Mouse (Mus musculus) intestine, embryonic 16.5 days (tissue): ENCODE measurements around the gene Acadm. TPM values are rescaled to one million over a fixed set of nuclear protein-coding genes. Genes with fewer than 3 reads are reported as not detected.

Experiments used
- ATAC-seq: fragments of 200-750 bp; cut with Nextera tagmentation; 2 replicates; pipeline ENCODE4 v1.8.0; 2017; ENCODE audit warnings: moderate TSS enrichment, moderate library complexity
- H3K27ac ChIP-seq: fragments of 300-500 bp; sonication (generic); 2 replicates; pipeline ENCODE4 v1.5.1; 2014; ENCODE audit warnings: mild to moderate bottlenecking, low read length
- H3K27me3 ChIP-seq: fragments of 300-500 bp; sonication (generic); replicated peaks from 2 replicates; pipeline ENCODE4 v1.6.1; 2014; ENCODE audit warnings: low read length, control low read depth, mixed read lengths; ENCODE audit not compliant: control insufficient read depth, insufficient read depth
- H3K36me3 ChIP-seq: fragments of 300-500 bp; sonication (generic); 2 replicates; pipeline ENCODE4 v1.6.1; 2014; ENCODE audit warnings: low read length, control low read depth; ENCODE audit not compliant: control insufficient read depth, insufficient read depth
- H3K4me1 ChIP-seq: fragments of 300-500 bp; sonication (generic); 2 replicates; pipeline ENCODE4 v1.6.1; 2014; ENCODE audit warnings: low read length, control low read depth, mixed read lengths; ENCODE audit not compliant: control insufficient read depth, insufficient read depth
- H3K4me2 ChIP-seq: fragments of 300-500 bp; sonication (generic); 2 replicates; pipeline ENCODE4 v1.6.1; 2014; ENCODE audit warnings: low read depth, low read length, control low read depth
- H3K4me3 ChIP-seq: fragments of 300-500 bp; sonication (generic); 2 replicates; pipeline ENCODE4 v1.5.1; 2014; ENCODE audit warnings: mild to moderate bottlenecking, low read length
- H3K9ac ChIP-seq: fragments of 300-500 bp; sonication (generic); 2 replicates; pipeline ENCODE4 v1.6.1; 2014; ENCODE audit warnings: low read depth, low read length
- H3K9me3 ChIP-seq: fragments of 300-500 bp; sonication (generic); 2 replicates; pipeline ENCODE4 v1.6.1; 2016; ENCODE audit warnings: low read length, control low read depth; ENCODE audit not compliant: control insufficient read depth
- WGBS: fragments of 180-500 bp; shearing (Covaris S2); extraction: QIAGEN DNeasy Blood & Tissue Kit; methylation state at CpG from one replicate; pipeline ENCODE4 v1.1.7; 2014; 5-methylcytosine and 5-hydroxymethylcytosine counted together
- polyA plus RNA-seq: library from polyadenylated mRNA; unstranded; fragments of >200 nt; fragmentation: Nextera tagmentation; extraction: Ambion mirVana; gene quantifications from 2 replicates; pipeline ENCODE4 v1.2.1, GENCODE M21; 2015

Acadm gene
- polyA plus RNA-seq, 1 experiment from 2014 or later: 146 TPM

DNA sequence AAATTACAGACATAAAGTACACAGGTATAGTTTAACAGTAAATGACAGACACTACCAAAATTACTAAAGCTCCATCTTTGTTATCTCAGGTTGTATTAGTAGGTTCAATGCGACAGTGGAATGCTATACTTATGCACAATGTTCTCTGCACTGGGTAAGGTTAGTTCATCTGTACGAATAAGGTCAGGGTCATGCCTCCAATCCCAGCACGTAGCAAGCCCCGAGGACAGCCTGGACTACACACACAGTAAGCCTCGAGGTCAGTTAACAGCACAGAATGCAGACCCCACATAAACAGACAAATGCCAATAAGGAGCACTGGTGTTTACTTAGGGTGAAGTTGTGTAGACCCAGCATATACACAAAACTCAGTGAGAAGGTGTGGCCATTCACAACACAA is 35.5 kb downstream of the Acadm start:
- 0 out of 2 replicates have a peak overlapping the region, but pooled peaks have one; percentile 3 for H3K27ac ChIP-seq
- no peaks in the 10 kb centered on the region for H3K27me3 ChIP-seq
- no peaks in the 10 kb centered on the region for H3K9me3 ChIP-seq
- peaks cover 26% of the 10 kb centered on the region for H3K4me1 ChIP-seq
- ATAC-seq: no peak
- 70% methylated on average over 5 of the region's 5 CpGs for WGBS
- H3K36me3 ChIP-seq: peaks cover 35% of the 10 kb centered on the region
- H3K9ac ChIP-seq: no peak overlapping the region
- peak overlapping the region; percentile 21; the same call in 1 of the 2 replicates for H3K4me3 ChIP-seq
- peak overlapping the region; percentile 66 for H3K4me2 ChIP-seq

DNA sequence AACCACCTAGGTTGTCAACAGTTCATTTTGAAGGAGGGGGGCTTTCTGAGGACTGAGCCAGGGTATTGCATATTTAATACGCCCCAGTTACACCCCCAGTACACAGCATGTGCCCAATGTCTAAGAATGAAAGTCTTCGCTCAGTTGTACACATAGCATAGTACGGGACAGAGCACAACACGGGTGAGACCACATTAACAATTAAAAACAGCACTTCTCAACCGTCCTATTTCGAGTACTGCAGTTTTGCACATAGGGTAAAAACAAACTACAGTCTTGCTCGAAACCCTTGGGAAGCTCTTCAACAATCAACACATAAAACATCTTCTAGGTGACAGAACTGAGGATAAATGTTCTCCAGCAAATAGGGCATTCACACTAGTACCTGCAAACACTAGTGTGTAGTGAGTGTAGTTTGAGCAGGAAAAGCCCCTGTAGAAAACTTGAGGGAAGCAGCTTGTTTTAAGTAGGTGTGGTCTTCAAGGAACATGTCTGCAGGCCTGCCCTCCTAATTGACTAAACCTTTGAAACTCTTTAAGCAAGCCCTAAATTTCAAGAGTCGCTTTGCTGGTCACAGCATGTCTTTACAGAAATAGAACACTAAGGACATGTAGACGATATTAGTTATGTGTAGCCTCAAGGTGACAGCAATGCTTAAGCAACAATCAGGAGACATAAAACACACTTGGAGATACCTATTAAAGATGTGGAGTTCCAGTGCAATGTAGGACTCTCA is 38.1 kb downstream of the Acadm start, which contains the start of gene Msh4:
TSS of gene Msh4 (minus strand) at position 3 of the 736 bp plus-strand sequence.
- Histone ChIP-seq H3K36me3 (peaks cover 36% of the 10 kb centered on the region), H3K27ac (no peak within 1 kb of the TSS), H3K4me1 (peaks cover 21% of the 10 kb centered on the region), H3K27me3 (no peaks in the 10 kb centered on the region), H3K4me2 (no peak within 1 kb of the TSS), H3K4me3 (no peak within 1 kb of the TSS), H3K9me3 (no peaks in the 10 kb centered on the region), H3K9ac (no peak within 1 kb of the TSS)
- WGBS: 80% methylated on average over 9 of the region's 9 CpGs
- no peak for ATAC-seq

DNA sequence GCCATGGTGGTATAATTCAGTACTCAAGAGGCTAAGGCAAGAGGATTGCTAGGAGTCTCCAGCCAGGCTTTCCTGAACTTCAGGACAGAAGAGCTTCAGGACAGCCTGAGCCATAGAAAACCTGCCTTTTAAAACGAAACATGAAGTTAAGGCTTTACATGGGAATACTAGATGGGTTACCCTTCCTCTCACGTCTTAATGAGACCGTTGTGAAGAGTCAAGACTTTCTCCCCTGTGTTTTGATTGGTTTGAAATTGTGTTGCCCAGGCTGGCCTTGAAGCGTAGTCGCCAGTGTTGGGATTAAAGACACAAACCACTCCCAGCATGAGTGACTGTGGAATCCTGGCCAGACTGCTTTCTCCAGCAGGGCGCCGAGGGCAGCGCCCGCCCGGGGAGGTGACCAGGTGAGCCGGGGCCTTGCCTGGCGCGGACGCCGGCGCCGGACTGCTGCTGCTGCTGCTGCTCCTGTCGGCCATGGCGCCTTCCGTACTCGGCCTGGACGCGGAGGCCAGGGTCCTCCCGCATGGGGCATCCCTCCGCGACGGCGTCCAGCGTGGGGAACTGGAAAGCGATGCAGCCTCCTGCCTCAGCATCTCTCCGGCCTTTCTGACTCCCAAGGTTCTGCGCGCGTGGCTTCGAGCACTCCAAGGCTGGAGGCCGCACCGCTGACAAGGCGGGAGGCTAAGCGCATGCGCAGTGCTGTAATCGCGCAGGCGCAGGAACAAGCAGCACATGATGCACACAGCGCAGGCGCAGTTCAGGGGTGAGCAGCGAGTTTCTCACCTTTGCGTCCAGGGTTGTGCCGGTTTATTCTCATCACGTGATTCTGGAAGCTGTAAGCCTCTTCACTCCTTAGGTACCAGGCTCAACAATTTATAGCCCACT is 38.9 kb downstream of the Acadm start:
- peaks cover 15% of the 10 kb centered on the region for H3K4me1 ChIP-seq
- H3K27me3 ChIP-seq: no peaks in the 10 kb centered on the region
- no peak overlapping the region for H3K4me3 ChIP-seq
- peak; percentile 10; the same call in 1 of the 2 replicates for ATAC-seq
- 84% methylated on average over 49 of the region's 49 CpGs for WGBS
- H3K9me3 ChIP-seq: no peaks in the 10 kb centered on the region
- H3K4me2 ChIP-seq: no peak overlapping the region
- no peak overlapping the region for H3K27ac ChIP-seq
- no peak overlapping the region for H3K9ac ChIP-seq
- H3K36me3 ChIP-seq: peaks cover 36% of the 10 kb centered on the region

DNA sequence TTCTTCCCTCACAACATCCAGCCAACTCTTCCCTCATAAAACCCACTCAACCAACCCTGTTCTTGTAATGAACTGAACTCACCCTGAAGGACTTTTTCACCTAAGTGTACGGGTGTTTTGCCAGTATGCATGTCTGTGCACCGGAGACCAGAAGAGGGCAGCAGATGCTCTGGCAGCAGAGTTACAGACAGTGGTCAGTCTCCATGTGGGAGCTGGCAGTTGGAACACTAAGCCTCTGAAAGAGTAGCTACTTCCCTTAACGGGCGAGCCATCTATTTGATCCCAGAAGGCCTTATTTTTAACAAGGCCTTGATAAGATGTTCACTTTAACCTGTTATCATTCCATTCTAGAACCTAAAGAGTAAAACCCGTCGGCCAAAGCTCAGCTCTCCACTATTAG is 39.8 kb downstream of the Acadm start:
- ATAC-seq: peak; percentile 59
- H3K4me1 ChIP-seq: peaks cover 8% of the 10 kb centered on the region
- no peak overlapping the region for H3K9ac ChIP-seq
- no peak overlapping the region for H3K4me3 ChIP-seq
- WGBS: 62% methylated on average over 6 of the region's 6 CpGs
- H3K36me3 ChIP-seq: peaks cover 34% of the 10 kb centered on the region
- no peaks in the 10 kb centered on the region for H3K27me3 ChIP-seq
- no peak overlapping the region for H3K27ac ChIP-seq
- H3K9me3 ChIP-seq: no peaks in the 10 kb centered on the region
- no peak overlapping the region for H3K4me2 ChIP-seq

DNA sequence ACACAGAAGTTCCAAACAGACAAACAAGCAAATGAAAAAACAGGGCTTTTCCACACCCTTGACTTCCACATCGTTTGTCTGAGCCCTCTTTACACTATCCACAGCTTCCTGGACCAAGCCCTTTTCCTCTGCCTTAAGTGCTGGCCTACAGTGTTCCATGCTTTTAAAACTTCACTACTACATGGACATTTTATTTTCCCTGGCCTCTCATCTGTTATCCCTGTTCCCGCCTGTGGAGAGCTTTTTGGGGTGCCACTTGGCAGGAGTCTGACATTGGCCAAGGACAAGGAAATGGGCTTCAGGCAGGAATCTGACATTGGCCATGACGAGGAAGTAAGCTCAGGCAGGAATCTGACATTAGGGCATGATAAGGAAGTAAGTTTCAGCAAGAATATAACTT is 41.8 kb downstream of the Acadm start:
- H3K9me3 ChIP-seq: no peaks in the 10 kb centered on the region
- no peaks in the 10 kb centered on the region for H3K4me1 ChIP-seq
- no peak for ATAC-seq
- WGBS: 54% methylated on average over 3 of the region's 3 CpGs
- no peak overlapping the region for H3K4me3 ChIP-seq
- no peak overlapping the region for H3K9ac ChIP-seq
- H3K27ac ChIP-seq: peak overlapping the region; percentile 39
- no peak overlapping the region for H3K4me2 ChIP-seq
- peaks cover 20% of the 10 kb centered on the region for H3K36me3 ChIP-seq
- no peaks in the 10 kb centered on the region for H3K27me3 ChIP-seq

DNA sequence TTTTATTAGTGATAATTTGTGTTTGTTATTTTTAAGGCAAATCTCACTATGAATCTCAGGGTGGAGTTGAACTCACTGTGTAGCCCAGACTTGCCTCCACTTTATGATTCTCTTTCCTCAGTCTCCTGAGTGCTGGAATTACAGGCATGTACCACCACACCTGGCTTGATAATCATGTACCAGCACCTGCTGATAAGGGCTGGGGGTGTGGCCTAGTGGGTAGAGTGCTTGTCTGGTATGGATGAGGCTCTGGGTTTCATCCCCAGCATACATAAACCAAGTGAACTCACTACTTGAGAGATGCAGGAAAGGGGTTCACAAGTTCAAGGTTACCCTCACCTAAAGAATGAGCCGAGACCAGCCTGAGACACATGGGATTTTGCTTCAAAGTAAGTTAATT is 42.5 kb downstream of the Acadm start:
- H3K27ac ChIP-seq: no peak overlapping the region
- H3K4me3 ChIP-seq: no peak overlapping the region
- H3K36me3 ChIP-seq: peaks cover 17% of the 10 kb centered on the region
- no peaks in the 10 kb centered on the region for H3K9me3 ChIP-seq
- no peaks in the 10 kb centered on the region for H3K27me3 ChIP-seq
- ATAC-seq: peak; percentile 62
- no peaks in the 10 kb centered on the region for H3K4me1 ChIP-seq
- H3K4me2 ChIP-seq: no peak overlapping the region
- 59% methylated on average over 1 of the region's 1 CpGs for WGBS
- no peak overlapping the region for H3K9ac ChIP-seq

DNA sequence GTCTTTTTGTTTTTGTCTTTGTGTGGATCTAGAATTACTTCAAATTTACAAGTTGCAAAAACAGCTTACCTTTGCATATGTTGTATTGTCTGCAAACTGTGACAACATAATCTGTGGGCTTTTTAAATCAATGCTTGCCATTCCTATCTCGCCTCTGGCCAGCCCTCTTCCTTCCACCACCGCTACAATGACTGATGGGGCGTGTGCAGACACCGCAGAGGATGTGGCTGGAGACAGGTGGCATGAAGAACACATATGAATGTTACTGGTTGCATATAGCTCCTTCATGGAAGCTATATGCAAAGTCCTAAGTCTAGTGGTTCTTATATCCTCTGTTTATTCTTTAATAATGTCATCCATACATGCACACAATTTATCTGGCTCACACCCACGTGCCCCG is 47.2 kb downstream of the Acadm start:
- Histone ChIP-seq H3K4me2 (no peak overlapping the region), H3K36me3 (no peaks in the 10 kb centered on the region), H3K9me3 (no peaks in the 10 kb centered on the region), H3K4me3 (no peak overlapping the region), H3K27ac (no peak overlapping the region), H3K9ac (no peak overlapping the region), H3K27me3 (no peaks in the 10 kb centered on the region), H3K4me1 (no peaks in the 10 kb centered on the region)
- no peak for ATAC-seq
- 65% methylated on average over 6 of the region's 6 CpGs for WGBS

DNA sequence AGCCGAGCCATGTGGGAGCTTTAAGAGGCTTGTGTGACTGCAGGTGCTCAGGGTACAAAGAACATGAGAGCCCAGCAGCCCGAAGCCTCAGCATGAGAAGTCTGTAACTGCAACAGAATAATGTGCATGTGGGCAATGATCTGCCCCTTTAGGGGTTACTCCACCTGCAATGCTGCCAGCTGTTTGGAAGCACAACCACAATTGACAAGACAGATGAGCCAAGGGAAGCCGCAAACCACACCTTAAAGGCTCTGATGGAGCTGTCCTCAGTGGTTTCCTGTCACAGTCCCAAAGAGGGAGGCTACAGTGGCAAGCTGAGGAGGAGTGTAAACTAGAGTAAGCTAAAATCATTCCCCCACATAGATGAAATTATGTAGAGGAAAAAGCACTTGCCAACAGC is 49.0 kb downstream of the Acadm start:
- ATAC-seq: no peak

DNA sequence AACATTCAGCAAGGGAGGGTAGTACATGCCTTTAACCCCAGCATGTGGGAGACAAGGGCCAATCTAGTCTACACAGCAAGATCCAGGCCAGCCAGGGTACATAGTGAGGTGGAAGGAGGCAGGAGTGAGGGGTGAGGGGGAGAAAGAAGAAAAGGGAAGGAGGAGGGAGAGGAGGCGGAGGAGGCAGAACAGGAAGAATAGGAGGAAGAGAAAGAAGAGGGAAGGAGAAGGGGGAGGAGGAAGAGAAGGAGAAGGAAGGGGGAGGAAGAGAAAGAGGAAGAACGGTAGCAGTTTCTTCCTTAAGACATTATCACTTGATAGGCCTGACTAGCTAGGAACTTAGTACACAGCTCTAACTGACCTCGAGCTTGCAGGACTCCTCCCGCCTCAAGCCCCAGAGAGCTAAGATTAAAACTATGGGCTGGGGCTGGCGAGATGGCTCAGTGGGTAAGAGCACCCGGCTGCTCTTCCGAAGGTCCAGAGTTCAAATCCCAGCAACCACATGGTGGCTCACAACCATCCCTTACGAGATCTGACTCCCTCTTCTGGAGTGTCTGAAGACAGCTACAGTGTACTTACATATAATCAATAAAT is 55.1 kb downstream of the Acadm start:
- Histone ChIP-seq H3K9me3 (no peaks in the 10 kb centered on the region), H3K4me2 (no peak overlapping the region), H3K27ac (no peak overlapping the region), H3K4me1 (no peaks in the 10 kb centered on the region), H3K36me3 (no peaks in the 10 kb centered on the region), H3K9ac (no peak overlapping the region), H3K4me3 (no peak overlapping the region), H3K27me3 (no peaks in the 10 kb centered on the region)
- ATAC-seq: no peak
- WGBS: 72% methylated on average over 7 of the region's 8 CpGs

More for the DNA sequence above, 49.0 kb downstream of the Acadm start:
- WGBS: 80% methylated on average over 3 of the region's 3 CpGs
- no peaks in the 10 kb centered on the region for H3K9me3 ChIP-seq
- H3K27ac ChIP-seq: no peak overlapping the region
- H3K4me3 ChIP-seq: no peak overlapping the region
- H3K36me3 ChIP-seq: no peaks in the 10 kb centered on the region
- no peak overlapping the region; the same call in 1 of the 2 replicates for H3K9ac ChIP-seq
- H3K4me2 ChIP-seq: no peak overlapping the region
- H3K27me3 ChIP-seq: no peaks in the 10 kb centered on the region
- H3K4me1 ChIP-seq: no peaks in the 10 kb centered on the region
